Mouse (Mus musculus) T-cell, adult 2 months (primary cell): Measurements from ENCODE around the gene Riok1.
A peak's percentile ranks its signal among the peaks of the same experiment; 100 is the strongest.

Experiments
- DNase-seq: peaks from one replicate; pipeline ENCODE4 v3.0.0; 2022; ENCODE audit warnings: low spot score

Riok1 gene

DNA sequence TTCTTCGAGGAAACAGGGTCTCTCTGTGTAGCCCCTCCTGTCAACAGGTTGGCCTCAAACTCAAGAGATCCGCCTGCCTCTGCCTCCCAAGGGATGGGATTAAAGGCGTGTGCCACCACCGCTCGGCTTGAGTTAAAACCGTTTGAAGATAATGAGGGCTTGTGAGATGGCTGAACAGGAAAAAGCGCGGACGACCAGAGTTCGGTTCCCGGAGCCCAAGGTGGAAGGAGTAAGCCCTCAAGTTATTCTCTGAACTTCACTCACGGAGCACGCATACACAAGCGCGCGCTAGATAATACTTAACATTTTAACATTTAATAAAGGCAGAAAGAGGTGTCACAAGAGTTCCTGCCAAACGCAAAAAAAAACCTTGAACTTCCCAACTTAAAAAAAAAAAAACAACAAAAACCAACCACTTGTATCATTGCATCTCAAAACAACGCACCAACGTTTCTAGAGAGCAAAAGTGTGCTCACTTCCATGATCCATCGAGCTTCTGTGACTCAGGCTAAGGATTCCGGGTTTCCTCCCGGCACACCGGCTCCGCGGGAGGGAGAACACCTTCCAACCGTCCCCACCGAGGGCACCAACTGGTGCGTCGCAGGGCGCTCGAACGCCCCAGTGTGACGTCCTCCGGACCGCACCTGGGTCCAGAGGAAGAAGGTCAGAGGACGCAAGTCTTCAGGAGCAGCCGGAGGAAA lies at the start of gene Riok1:
Gene Riok1, plus strand, starts transcription at position 653 of the 701 bp plus-strand sequence.
- peak; percentile 14 for DNase-seq

DNA sequence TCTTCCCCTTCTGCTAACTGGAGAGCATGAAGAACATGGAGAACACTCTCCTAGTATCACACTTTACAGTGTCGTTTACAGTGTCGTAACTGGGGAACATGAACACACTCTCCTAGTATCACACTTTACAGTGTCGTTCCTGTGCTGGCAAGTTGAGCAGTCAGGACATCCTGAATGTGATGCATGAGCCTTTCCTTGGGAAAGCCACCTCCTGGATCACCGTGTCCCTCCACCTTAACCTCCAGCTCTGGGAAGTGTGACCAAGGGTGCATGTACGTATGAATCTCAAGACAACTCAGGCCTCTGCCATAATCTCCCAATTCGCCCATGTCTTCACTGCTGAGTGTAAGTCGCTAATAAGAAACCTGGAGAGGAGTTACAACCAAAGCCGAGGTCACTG lies 47.1 kb upstream of the Riok1 start:
- DNase-seq = no peak

DNA sequence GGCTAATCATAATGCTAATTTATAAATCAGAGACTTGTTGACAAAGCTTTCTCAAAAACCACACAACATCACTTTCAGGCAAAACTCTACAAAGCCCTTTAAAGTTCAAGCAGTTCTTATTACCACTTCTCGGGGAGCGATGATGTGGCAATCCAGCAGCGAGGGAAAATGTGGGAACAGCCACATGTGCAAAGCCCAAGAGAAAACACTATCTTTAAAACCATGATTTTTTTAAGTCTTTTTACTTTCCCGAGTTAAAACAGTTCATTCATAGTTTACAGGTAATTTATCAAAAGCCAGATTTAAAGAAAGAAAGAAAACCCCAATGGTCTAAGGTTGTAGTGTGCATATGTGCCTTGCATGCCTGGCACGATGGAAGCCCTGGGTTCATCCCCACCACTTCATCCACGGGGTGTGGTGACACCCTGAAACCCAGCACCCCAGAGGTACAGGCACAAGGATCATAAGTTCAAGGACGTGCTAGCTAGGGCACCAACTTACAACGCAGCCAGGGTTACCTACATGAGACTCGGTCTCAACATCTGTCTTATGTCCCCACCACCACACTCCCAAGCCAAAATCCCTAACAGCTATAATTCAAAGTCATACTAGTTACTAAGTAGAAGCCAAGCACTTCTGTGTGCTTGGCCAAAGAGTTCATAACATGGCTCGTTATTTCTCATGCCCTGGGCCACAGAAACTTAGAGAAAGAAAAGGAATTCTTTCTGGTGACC lies 44.0 kb upstream of the Riok1 start:
- no peak for DNase-seq

DNA sequence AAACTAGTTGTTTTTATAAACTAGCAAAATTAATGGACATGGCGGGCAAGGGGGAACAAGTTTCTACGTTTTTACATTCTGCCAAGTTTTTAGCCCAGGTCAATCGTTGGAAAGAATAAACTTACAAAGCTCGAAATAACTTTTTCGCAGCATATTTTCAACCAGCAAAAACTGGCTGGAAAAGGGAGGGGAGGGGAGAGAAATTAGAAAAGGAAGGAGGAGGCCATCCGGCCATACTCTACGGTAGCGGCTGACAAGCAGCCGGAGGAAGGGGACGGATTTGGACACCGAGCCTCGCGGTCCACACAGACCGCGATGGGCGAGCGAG lies 43.5 kb upstream of the Riok1 start:
- peak; percentile 13 for DNase-seq

DNA sequence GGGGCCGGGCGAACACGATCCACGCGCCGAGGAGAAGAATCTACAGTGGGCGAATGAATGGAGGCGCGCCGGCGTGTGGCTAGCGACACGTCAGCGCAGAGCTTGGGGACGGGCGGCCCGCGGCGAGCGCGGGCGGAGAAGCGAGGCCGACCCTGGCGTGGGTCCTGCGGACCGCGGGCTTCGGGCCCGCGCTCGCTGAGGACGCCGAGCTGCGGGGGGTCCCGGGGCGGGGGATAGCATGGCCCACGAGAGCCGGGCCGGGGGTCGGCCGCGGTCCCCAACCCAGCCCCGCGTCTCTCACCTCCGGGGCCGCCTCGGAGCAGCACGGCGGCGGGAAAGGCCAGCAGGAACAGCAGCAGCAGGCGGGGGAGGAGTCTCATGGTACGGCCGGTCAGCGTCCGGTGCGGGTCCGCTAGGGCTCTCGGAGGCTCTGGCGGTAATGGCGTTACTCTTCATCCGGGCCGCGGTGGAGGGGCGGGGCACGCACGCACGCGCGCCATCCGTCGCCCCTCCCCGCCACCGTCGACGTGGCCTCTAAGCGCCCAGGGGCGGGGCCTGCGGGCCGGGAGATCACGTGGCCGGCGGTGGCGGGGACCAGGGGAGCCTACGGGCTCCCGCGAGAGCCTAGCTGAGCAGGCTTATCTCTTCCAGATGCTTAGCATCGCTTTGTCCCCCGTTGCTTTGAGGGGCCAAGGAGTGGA lies 42.9 kb upstream of the Riok1 start, which contains the start of gene Ssr1:
Gene Ssr1, minus strand, starts transcription at position 514 of the 701 bp plus-strand sequence.
- peak; percentile 95 for DNase-seq

DNA sequence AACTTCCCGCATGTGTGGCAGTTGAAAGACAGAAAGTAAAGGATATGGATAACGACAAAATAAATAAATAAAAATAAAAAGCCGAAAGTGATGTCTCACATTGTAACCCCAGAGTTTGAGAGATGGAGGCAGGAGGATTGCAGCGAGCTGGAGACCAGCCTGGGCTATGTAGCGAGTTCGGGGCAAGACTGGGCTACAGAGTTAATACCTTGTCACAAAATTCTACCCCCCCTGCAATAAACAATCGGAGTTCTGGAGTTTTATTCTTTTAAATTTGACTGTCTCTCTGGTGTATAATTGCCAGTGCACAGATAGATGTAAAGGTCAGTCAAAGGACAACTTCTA lies 42.4 kb upstream of the Riok1 start:
- no peak for DNase-seq

DNA sequence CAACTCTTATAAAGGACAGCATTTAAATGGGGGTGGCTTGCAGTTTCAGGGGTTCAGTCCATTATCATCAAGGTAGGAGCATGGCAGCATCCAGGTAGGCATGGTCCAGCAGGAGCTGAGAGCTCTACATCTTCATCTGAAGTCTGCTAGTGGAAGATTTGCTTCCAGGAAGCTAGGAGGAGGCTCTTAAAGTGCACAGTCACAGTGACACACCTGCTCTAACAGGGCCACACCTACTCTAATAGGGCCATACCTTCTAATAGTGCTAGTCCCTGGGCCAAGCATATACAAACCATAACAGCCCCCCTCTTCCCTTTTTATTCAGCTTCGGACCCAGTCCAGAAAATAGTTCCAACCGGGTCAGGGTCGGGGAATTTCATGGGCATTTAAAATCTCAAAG lies 37.1 kb upstream of the Riok1 start:
- DNase-seq = no peak

DNA sequence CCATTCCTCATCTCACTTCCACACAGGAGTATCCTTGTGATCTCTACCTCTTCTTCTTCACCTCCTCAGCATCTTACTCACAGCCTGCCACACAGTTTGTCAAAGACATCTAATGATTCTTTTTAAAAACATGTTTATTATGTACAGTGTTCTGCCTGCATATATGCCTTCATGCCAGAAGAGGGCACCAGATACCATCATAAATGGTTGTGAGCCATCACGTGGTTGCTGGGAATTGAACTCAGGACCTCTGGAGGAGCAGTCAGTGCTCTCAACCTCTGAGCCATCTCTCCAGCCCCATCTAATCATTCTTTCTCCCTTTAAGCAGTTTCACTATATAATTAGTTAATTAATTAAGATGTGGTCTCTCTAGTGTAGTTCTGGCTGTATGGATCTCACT lies 34.3 kb upstream of the Riok1 start:
- DNase-seq = no peak

DNA sequence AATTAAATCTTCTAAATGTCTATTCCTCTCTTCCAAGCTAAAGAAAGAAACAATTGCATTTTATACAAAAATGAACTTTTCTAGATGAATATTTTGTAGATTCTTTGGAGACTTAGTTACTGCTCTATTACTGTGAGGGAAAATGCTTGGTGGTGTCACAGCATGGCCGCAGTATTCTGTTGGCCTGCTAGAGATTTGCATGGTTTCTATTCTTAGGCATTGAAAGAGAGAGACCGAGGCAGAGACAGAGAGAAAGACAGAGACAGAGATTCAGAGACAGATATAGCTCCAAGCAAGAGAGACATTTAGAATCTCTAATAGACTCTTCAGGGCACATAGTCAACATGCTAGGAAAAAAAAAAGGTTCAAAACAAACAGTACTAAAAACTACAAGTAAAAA lies 28.8 kb upstream of the Riok1 start:
- DNase-seq = no peak

DNA sequence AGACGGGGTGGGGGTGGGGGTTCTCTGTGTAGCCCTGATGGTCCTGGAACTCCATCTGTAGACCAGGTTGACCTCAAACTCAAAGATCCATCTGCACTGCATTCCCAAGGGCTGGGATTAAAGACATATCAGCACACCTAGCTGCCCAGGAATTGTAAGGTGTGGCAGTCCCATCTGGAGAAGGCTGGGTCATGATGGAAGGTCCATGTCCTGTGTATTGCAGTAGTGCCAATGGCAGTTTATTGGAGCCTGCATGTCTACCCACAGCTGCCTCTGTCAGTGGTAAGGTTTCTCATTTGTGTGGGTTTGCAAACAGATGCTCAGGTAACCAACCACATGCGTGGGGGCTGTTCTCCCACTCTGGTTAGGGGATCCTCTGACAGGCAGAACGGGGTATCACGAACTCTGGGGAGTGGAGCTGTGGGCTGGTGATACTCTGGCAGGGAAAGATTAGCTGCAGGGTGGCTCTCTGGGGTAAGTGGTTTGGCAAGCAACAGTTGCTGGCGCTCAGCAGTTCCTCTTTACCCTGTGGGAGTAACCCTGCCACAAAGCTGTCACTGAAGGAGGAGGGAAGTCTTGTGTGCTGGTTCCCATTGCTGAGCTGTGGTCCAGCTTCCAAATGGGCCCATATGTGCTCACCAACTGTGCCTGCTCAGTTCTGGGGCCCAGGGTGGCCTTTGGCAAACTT lies 26.9 kb upstream of the Riok1 start:
- no peak for DNase-seq

DNA sequence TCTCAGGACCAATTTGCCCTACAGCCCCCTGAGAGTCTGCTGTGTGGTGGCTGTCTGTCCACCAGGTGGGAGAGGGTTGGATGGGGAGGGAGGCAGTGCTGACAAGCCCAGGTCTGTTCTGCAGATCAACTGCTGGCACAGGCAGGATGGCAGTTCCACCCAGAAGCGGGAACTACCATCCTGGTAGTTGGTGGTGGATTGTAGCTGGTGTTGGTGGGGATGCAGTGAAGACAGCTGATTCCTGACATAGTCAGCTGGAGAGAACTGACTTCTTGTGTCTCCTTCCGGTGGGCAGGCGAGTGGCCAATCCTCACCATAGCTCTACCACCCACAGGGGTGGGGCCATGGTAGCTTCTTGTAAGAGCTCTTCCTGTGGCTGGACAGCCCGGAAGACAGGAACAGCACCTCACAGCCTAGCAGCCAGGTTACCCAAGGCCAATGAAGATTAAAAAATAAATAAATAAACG lies 26.3 kb upstream of the Riok1 start:
- peak; percentile 45 for DNase-seq

DNA sequence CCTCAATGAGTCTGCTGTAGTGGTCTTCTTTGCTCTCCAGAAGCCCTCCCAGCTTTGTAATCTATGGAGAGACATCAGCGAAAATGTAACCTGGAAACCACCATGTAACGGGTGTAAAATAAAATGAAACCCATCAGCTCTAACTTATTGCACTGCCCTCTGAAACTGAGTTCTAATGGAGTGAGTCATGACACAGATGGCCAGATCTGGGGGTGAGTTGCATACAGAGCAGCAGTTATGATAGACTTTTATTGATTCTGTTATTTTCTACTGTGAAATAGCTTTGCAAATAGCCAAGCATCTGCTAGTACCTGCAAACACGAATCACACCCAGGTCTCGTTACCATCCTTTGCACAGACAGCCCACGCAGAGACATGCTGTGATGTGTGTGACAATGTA lies 24.4 kb upstream of the Riok1 start:
- DNase-seq = no peak

DNA sequence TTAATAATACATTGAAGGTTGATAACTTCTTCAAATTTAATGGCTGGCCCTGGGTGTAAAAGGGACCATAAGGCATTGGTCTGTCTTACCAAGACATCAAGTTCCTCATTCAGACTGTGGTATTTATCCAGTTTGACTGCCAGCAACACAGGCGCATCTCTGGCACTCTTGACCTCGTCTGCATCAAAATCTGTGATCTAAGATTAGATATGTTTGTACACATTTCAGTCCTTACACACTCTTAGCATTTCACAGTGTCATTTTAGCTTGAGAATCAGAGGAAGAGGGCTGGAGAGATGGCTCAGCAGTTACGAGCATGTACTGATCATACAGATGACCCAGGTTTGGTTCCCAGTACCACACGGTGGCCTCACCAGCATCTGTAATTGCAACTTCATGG lies 21.2 kb upstream of the Riok1 start:
- DNase-seq = no peak

DNA sequence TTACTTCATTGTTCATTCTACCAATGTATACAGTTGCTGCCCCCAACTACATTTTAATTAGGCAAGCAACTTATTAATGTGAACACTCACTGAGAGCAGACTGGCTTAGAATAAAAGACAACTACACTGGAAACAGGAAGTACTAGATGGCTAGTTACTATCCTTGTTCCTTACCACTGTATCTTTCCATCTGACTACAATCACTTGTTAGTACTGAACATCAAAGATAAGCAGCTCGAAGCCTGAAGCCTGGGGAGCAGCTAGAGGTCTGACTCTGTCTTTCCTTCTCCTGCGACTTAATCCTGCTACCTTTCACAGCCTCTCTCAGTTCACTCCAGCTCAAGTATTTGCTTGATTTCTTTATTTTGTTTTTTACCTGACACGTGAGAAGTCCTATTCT lies 18.0 kb upstream of the Riok1 start:
- no peak for DNase-seq

DNA sequence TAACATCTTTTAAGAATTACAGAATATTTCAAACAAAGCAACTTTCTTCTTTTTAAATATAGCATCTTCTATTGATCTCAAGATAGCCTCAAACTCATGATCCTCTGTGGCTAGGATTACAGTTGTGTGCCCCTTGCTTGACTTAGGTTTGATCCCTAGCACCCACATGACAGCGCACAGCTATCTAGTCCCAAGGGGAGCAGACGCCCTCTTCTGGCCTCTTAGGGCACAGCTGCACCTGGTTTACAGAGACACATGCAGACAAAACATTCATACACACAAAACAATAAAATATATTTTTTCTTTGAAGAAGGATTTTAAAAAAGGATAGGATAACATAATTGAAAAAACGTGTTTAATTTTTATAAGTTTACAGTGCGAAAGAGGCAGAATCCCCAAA lies 10.9 kb upstream of the Riok1 start:
- no peak for DNase-seq

DNA sequence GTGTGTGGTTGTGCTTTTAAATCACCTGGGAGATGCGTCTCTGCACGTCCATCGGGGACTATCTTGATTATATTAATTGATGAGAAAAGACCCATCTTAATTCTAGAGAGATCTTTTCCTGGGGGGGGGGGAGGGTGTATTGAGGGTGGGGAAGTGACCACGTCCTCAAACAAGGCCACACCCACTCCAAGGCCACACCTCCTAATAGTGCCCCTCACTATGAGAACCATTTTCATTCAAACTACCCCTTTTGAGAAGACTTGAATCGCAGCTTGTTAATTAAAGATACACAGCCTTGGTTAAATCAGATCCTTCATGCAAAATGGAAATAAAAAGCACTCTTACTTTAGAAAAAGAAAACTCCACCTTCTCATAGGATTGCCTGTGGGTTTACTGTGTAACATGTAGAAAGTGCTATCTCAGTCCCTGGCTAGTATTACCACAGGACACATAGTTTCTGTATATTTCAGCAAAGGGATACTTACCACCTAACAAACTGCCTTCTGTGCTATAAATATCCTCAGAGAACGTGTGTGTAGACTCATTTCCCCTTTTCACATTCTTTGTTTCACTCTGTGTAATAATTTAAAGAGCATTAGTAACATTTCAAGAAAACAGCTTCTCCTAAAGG lies 9.1 kb upstream of the Riok1 start:
- DNase-seq = no peak

DNA sequence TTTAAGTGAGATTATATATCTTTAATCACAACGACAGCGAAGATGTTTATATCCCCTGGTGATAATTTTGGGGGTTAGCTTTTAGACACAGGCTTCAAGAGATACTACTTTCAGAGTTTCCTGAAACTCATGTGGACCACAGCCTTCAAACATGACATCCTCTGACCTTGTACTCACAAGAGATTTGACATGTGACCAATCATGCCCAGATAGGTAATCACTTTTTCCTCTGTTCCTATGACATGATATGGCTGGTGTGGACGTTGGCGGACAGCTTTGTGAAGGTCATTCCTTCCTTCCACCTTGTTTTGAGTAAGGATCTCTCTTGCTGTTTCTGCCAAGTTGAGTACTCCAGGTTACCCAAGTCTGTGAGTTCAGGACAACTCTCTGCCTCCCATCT lies 8.4 kb upstream of the Riok1 start:
- no peak for DNase-seq

DNA sequence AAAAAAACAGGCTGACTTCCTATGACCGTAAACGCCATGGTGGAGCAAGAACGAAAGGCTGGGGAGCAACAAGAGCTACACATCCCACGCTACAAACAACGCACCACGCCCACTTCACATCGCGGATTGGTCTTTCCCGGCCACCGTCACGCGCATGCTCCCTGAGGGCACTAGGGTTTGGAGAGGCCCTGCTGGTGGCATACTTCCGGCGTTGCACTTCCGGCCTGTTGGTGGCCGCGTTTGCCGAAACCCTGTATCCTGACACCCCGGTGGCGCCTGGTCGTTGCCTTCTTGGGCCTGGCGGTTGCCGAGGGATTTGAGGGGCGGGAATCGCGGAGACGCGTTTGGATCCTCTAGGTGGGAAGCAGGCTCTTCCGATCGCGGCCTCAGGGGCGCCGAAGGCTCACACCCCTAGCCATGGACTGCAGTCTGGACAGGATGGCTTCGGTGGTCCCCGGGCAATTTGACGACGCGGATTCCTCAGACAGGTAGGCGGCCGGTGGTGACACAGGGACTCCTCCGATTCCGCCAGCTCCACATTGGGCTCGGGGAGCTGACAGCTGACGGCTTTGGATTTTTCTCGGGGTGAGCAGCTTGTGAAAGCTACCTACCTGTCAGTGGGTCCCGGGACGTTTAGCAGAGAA lies 371 bp downstream of the Riok1 start, which contains the start of gene Cage1:
Gene Cage1, minus strand, starts transcription at position 26 of the 644 bp plus-strand sequence.
- peak; percentile 98 for DNase-seq

DNA sequence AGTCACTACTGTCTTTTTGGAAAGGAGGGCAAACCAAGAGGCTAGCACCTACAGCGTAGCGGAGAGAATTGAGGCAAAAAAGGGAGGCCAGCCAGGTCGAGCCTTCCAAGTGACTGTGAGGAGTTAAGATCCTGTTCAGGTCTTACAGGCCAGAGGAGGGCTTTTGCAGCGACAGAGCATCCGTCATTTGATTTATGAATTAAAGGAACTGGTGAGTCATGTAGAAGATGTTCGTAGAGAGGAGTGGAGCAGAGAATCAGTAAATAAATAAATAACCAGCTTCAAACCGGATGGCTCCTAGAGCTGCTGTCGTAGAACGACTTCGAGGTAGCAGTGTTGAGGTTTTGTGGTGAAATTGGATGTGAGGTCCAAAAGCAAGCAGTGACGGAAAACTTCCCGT lies 1.0 kb downstream of the Riok1 start:
- DNase-seq = peak; percentile 84

DNA sequence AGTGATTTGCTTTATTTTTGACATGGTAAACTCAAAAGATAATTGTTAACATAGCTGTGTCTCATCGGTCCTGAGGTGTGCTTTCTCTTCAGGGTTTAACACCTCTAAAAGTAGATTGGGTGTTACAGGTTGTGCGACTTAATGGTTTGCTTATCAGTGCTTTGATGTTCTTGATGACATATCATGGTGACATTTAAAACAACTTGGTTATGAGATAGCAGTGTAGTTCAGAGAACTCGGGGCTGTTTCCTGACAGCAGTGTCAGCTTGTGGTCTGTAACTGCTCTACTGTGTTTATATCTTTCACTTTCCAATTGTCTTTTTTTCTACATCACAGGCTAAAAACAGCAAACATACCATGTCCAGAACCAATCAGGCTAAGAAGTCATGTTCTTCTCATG lies 13.1 kb downstream of the Riok1 start:
- DNase-seq = peak; percentile 10

DNA sequence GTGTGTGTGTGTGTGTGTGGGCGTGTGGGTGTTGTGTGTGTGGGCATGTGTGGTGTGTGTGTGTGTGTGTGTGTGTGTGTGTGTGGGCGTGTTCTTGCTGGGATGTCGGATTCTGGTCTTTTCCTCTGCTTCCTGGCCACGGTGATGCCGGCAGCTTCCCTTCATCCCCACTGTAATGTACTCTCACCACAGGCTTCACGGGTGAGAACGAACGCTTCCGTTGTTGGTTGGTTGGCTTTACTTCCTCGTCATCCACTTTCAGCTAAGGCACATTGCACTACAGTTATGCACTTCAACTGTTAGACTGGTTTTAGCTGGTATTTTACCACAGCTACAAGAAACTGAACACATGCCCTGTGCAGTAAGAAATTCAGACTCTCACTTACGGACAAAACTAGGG lies 25.9 kb downstream of the Riok1 start:
- DNase-seq = no peak
